Mouse (Mus musculus) lung, postnatal 0 days (tissue): ENCODE measurements around the gene Lcp1.

ENCODE experiments used
- CTCF ChIP-seq: IDR thresholded peaks from 2 replicates; pipeline ENCODE4 v1.5.1; 2016; ENCODE audit warnings: antibody characterized with exemption, mild to moderate bottlenecking
- EP300 ChIP-seq: IDR thresholded peaks from 2 replicates; pipeline ENCODE4 v1.6.1; 2016; ENCODE audit warnings: antibody characterized with exemption, mild to moderate bottlenecking, control low read depth

GRCm38 (mm10) chr14:75206307-75206706 is 75.4 kb downstream of the Lcp1 start:
- no peak for TF ChIP-seq EP300
- no peak for TF ChIP-seq CTCF
